Mouse (Mus musculus): Measurements from ENCODE around the gene Psd4.

DNA sequence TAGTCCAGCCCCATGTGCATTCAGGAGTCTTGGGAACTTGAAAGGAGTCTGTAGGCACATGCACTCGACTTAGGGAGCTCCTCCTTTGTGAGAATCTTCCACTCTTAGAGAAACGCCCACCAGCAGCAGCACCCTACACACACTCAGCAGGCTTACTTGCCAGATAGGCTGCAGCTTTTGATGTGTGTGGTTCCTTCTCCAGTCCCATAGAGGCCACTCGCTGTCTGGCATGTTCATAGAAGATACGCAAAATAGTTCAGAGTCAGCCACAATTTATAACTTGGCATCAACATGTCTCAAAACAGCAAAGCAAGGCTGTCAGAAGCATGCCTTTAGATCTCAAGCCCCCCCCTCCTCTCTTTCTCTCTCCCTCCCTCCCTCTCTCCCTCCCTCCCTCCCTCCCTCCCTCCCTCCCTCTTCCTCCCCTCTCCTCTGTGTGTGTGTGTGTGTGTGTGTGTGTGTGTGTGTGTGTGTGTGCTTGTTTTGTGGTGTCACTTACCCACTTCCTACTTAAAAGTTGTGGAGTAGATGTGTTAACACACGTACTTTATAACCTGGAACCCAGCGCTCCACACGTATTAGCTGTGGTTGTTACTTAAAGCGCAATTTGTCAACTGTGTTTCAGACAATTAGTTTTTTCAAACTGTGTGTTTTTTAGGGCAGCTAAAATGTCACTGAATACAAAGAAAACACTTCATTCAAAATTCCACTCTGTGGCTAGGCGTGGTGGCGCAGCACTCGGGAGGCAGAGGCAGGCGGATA lies 985 bp upstream of the Psd4 start:
- TF ChIP-seq CTCF (conservative IDR thresholded peaks at IDR 0.05 in 1 of 2, IDR thresholded peaks at IDR 0.05 in 1 of 2; ENCODE audit: low read depth in 2 of 2, low read length in 2 of 2) (no peak), POLR2A (IDR thresholded peaks at IDR 0.05; ENCODE audit: low read depth, low read length) (no peak), MAFK (IDR thresholded peaks at IDR 0.05; ENCODE audit: insufficient replicate concordance, low read length) (no peak), ETS1 (conservative IDR thresholded peaks at IDR 0.05; ENCODE audit: low read depth, low read length) (no peak), ZNF384 (IDR thresholded peaks at IDR 0.05; ENCODE audit: low read depth, low read length) (no peak), CHD2 (IDR thresholded peaks at IDR 0.05; ENCODE audit: low read length) (no peak), MEF2A (IDR thresholded peaks at IDR 0.05; ENCODE audit: borderline replicate concordance, low read depth, low read length) (no peak), MXI1 (IDR thresholded peaks at IDR 0.05; ENCODE audit: low read depth, low read length) (no peak)

Data from CH12.LX (cell line).